Mouse (Mus musculus) layer of hippocampus, adult 6 months (tissue): ENCODE results near the gene Cfap161. TPM values are rescaled to one million over a fixed set of nuclear protein-coding genes. Genes with fewer than 3 reads are reported as not detected.

Experiments used
- long read RNA-seq, 2 experiments: library from polyadenylated mRNA; unstranded; transcript quantifications; one replicate each; pipeline ENCODE4 v2.0.0; 2019 to 2020
- polyA plus RNA-seq: library from polyadenylated mRNA; unstranded; fragments of <200 nt; fragmentation: Nextera tagmentation; gene quantifications from 2 replicates; pipeline ENCODE4 v1.2.3, GENCODE M21; 2021

The Cfap161 gene
- polyA plus RNA-seq: 3.4 and 5.4 TPM in 2 replicates
- long read RNA-seq, experiment 1, transcript Cfap161-201 (7 exons, 1,335 nt): major isoform, 6 of 10 reads
- long read RNA-seq, experiment 1, partial matches to known transcripts: 1 of 10 reads
- long read RNA-seq, experiment 1, other reads (novel, unspliced or antisense): 3 of 10 reads
- long read RNA-seq, experiment 2, partial matches to known transcripts: 0 of 3 reads
- long read RNA-seq, experiment 2, other reads (novel, unspliced or antisense): 0 of 3 reads

DNA sequence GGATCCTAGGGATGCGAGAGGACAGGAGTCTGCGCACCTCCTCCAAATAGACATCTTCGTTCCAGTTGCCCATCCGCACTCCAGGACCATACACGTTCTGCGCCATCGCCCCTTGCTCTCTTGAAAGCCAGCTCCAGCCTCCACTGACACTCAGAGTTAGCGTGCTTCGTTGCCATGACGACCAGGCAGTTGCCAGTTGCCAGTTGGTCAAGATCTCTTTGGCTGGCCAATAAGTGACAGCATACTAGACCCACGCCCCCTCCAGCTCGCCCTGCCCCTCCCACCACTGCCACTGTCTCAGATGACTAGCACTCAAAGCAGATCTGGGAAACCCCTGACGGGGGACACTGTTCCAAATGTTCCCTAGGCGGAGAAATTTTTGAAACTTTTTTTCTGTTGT, at the start of gene Cfap161:
Gene Cfap161, minus strand, starts transcription at position 176 of the 400 bp plus-strand sequence.

DNA sequence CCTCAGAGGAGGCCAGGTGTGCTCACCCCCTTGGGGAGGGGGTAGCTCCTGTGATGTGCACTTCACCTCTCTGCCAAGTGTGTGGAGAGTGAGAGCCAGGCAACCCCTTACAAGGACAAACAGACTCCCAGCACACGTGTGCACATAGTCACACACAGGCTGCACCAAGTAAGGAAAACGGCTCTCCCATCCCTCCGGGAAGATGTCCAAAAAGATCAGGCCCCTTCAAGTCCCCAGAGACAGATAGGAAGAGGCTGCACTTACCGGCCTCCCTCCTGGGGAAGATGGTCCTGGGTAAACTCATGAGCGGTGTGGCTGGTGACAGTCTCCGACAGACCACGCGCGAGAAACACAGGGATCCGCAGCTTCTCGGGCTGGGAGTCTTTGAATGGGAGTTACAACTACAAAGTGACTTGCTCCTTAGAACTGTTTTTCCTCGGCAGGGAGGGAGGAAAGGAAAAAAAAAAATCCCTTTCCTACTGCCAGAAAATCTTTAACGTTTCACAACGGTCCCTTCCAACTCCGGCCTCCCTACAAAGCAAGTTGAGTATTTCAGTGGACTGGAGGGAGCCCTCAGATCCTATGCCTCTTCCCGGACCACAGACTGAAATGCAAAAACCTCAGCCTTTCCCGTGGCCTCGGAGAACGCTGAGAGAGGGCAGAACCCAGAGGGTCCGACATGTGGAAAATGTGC, 49.1 kb downstream of the Cfap161 start, which contains the start of gene Il16:
Gene Il16, minus strand, starts transcription at position 314 of the 694 bp plus-strand sequence.

Other genes starting within 250 kb of the Cfap161 start
- gene Tmc3, start 210.0 kb downstream of the Cfap161 start, polyA plus RNA-seq: 0.04 and 0.11 TPM in 2 replicates
- gene Stard5, start 162.9 kb downstream of the Cfap161 start, polyA plus RNA-seq: 7.0 and 9.9 TPM in 2 replicates
- 9.3 and 13.6 TPM in 2 replicates for gene Il16, start 49.2 kb downstream of the Cfap161 start, polyA plus RNA-seq
- gene Tlnrd1, start 89.4 kb upstream of the Cfap161 start, polyA plus RNA-seq: 1.9 and 2.7 TPM in 2 replicates
- gene Mesd, start 89.6 kb upstream of the Cfap161 start, polyA plus RNA-seq: 72.0 and 86.9 TPM in 2 replicates